ENCODE assay signal across 18 mouse cellular contexts in the genomic region with DNA sequence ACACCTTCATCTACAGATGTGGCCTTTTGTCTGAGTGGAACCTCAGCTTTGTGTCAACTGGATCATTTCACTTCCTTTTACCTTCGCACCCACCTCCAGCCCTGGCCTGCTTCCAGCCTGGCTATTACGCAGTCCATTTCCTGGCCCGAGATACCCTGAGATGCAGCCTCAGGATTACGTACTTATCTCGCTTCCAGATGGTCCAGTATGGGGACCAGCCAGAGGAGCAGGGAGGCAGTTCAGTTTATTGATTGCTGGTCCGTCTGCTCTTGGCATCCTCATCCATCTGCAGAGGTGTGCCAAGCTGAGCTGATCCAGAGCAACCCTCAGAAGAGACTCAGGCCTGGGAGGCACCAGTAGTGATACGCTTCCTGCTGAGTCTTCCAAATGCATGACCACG.
"Had no signal": no experiment of that assay in that cellular context is flagged by ENCODE, and none has a peak within 500 bp of the region (broad histone marks: within the 10 kb centered on the region; RNA-seq: fewer than 3 reads in every experiment).

No protein-coding gene starts in this region.

- ATAC-seq: midbrain, embryonic 15.5 days had no signal

- H3K4me1 ChIP-seq: midbrain, embryonic 10.5 days; midbrain, embryonic 12.5 days; midbrain, embryonic 15.5 days had no signal

- H3K4me2 ChIP-seq: lung, embryonic 14.5 days; midbrain, embryonic 12.5 days; midbrain, embryonic 15.5 days; neural tube, embryonic 13.5 days; neural tube, embryonic 15.5 days had no signal

- H3K36me3 ChIP-seq: midbrain, embryonic 10.5 days; midbrain, embryonic 12.5 days; midbrain, embryonic 15.5 days; neural tube, embryonic 13.5 days; neural tube, embryonic 15.5 days had no signal

- H3K27ac ChIP-seq: midbrain, embryonic 10.5 days; midbrain, embryonic 12.5 days; midbrain, embryonic 15.5 days; neural tube, embryonic 13.5 days; neural tube, embryonic 15.5 days had no signal

- H3K9ac ChIP-seq: lung, embryonic 14.5 days; midbrain, embryonic 12.5 days; midbrain, embryonic 15.5 days; neural tube, embryonic 13.5 days; neural tube, embryonic 15.5 days had no signal

- H3K4me3 ChIP-seq: midbrain, embryonic 10.5 days; midbrain, embryonic 12.5 days; midbrain, embryonic 15.5 days; myocyte; neural tube, embryonic 13.5 days; neural tube, embryonic 15.5 days had no signal

- H3K27me3 ChIP-seq: midbrain, embryonic 12.5 days; midbrain, embryonic 15.5 days; neural tube, embryonic 13.5 days; neural tube, embryonic 15.5 days had no signal

- H3K9me3 ChIP-seq: midbrain, embryonic 10.5 days; midbrain, embryonic 12.5 days; midbrain, embryonic 15.5 days; neural tube, embryonic 13.5 days; neural tube, embryonic 15.5 days had no signal

- DNase-seq: lung, adult 18-20 months; lung, embryonic 14.5 days; lung, postnatal 10 days; lung, postnatal 4 days; retina, postnatal 1 day; right cerebral cortex, adult 18-20 months; right cerebral cortex, postnatal 25 days; right cerebral cortex, postnatal 4 days; spleen, adult 18-20 months; thymus, adult 18-20 months; thymus, postnatal 14 days; thymus, postnatal 36 days had no signal
